Mouse (Mus musculus) lung, postnatal 0 days (tissue): ENCODE results near the gene Hivep3.

Source experiments
- CTCF ChIP-seq: IDR thresholded peaks from 2 replicates; pipeline ENCODE4 v1.5.1; 2016; ENCODE audit warnings: antibody characterized with exemption, mild to moderate bottlenecking
- EP300 ChIP-seq: IDR thresholded peaks from 2 replicates; pipeline ENCODE4 v1.6.1; 2016; ENCODE audit warnings: antibody characterized with exemption, mild to moderate bottlenecking, control low read depth

- TF ChIP-seq EP300: no peak
- no peak for TF ChIP-seq CTCF
These were observed 372.8 kb downstream of the Hivep3 start for GRCm38 (mm10) chr4:120106362-120106761.
